Comparison of ENCODE assay signal across 13 mouse cellular contexts in genomic region chr2:154678995-154679394, GRCm38 (mm10).
"Had no signal": no experiment of that assay in that cellular context is flagged by ENCODE, and none has a peak within 500 bp of the region (broad histone marks: within the 10 kb centered on the region; RNA-seq: fewer than 3 reads in every experiment).

No protein-coding gene starts in this region.

- H3K27ac ChIP-seq: limb, embryonic 12.5 days had no signal

- ATAC-seq: intestine, postnatal 0 days had no signal

- H3K4me3 ChIP-seq: left cerebral cortex, adult 2 months; limb, embryonic 12.5 days; midbrain, embryonic 10.5 days; myocyte; neural tube, embryonic 15.5 days had no signal

- H3K9ac ChIP-seq: limb, embryonic 12.5 days; neural tube, embryonic 15.5 days had no signal

- DNase-seq: kidney, adult 8-10 months; kidney, postnatal 4 days; lung, postnatal 4 days; midbrain, embryonic 14.5 days; right cerebral cortex, adult 18-20 months; right cerebral cortex, postnatal 25 days; thymus, postnatal 36 days had no signal

- H3K36me3 ChIP-seq: neural tube, embryonic 15.5 days had no signal

- H3K9me3 ChIP-seq: limb, embryonic 12.5 days; midbrain, embryonic 10.5 days; neural tube, embryonic 15.5 days had no signal

- H3K4me2 ChIP-seq: limb, embryonic 12.5 days had no signal

- H3K27me3 ChIP-seq: limb, embryonic 12.5 days; neural tube, embryonic 15.5 days had no signal
